11 mouse cellular contexts compared by ENCODE assay signal in genomic region chr2:4817678-4818077, GRCm38 (mm10).
DNase-seq lines count a peak whose midpoint lies in the region; ATAC-seq and TF ChIP-seq lines count a peak whose summit lies in the region.
"Had no signal": no experiment of that assay in that cellular context is flagged by ENCODE, and none has a peak within 500 bp of the region (broad histone marks: within the 10 kb centered on the region; RNA-seq: fewer than 3 reads in every experiment).

No protein-coding gene starts in this region.

- no peaks in the 10 kb centered on the region for H3K9me3 ChIP-seq in kidney, embryonic 14.5 days (ENCODE audit: control insufficient read depth, low read length)
- no peaks in the 10 kb centered on the region; the same call in 1 of the 2 replicates for H3K9me3 ChIP-seq in forebrain, embryonic 13.5 days (replicated peaks)
- H3K9me3 ChIP-seq in limb, embryonic 10.5 days (replicated peaks) = no peaks in the 10 kb centered on the region
- H3K9me3 ChIP-seq in neural tube, embryonic 13.5 days = peaks cover 5% of the 10 kb centered on the region; the same call in 1 of the 2 replicates
- H3K9me3 ChIP-seq: lung, embryonic 15.5 days had no signal

- no peak overlapping the region for H3K9ac ChIP-seq in kidney, embryonic 14.5 days (ENCODE audit: low read depth, low read length)
- H3K9ac ChIP-seq in forebrain, embryonic 13.5 days = no peak overlapping the region
- H3K9ac ChIP-seq in neural tube, embryonic 13.5 days = no peak overlapping the region
- H3K9ac ChIP-seq: lung, embryonic 15.5 days had no signal

- no peaks in the 10 kb centered on the region for H3K27me3 ChIP-seq in kidney, embryonic 14.5 days (ENCODE audit: control insufficient read depth, insufficient read depth, low read length)
- no peaks in the 10 kb centered on the region; the same call in 1 of the 2 replicates for H3K27me3 ChIP-seq in kidney, adult 2 months (replicated peaks; ENCODE audit: control insufficient read depth, insufficient read depth, low read length)
- no peaks in the 10 kb centered on the region for H3K27me3 ChIP-seq in forebrain, embryonic 13.5 days
- H3K27me3 ChIP-seq in limb, embryonic 10.5 days (ENCODE audit: low read depth, poor library complexity, severe bottlenecking) = peaks cover 16% of the 10 kb centered on the region
- no peaks in the 10 kb centered on the region for H3K27me3 ChIP-seq in neural tube, embryonic 13.5 days
- H3K27me3 ChIP-seq: lung, embryonic 15.5 days had no signal

- no peak for DNase-seq in kidney, adult 2 months
- DNase-seq in limb, embryonic 10.5 days (ENCODE audit: low spot score) = peak; percentile 44
- no peak for DNase-seq in yolk sac, embryonic 10.5 days (ENCODE audit: low spot score)
- DNase-seq in gastrocnemius, adult 8-10 months (ENCODE audit: low spot score in 2 of 2) = no peak
- DNase-seq: cerebellum, postnatal 14 days; right cerebral cortex, postnatal 14 days had no signal

- 0 out of 2 replicates have a peak overlapping the region, but pooled peaks have one; percentile 5 for H3K4me2 ChIP-seq in kidney, embryonic 14.5 days (replicated peaks; ENCODE audit: low read depth, low read length)
- H3K4me2 ChIP-seq in forebrain, embryonic 13.5 days = peak overlapping the region; percentile 35
- H3K4me2 ChIP-seq in neural tube, embryonic 13.5 days = 0 out of 2 replicates have a peak overlapping the region, but pooled peaks have one; percentile 7
- H3K4me2 ChIP-seq: lung, embryonic 15.5 days had no signal

- TF ChIP-seq CTCF in kidney, adult 2 months (conservative IDR thresholded peaks at IDR 0.05; ENCODE audit: insufficient read depth, insufficient read length, low read depth, low read length) = no peak

- no peak for TF ChIP-seq POLR2A in kidney, adult 2 months (IDR thresholded peaks at IDR 0.05; ENCODE audit: low read depth, low read length)

- no peaks in the 10 kb centered on the region for H3K4me1 ChIP-seq in kidney, embryonic 14.5 days (ENCODE audit: control insufficient read depth, insufficient read depth, low read length)
- H3K4me1 ChIP-seq in kidney, adult 2 months (ENCODE audit: control insufficient read depth, insufficient read depth, low read length) = no peaks in the 10 kb centered on the region
- H3K4me1 ChIP-seq in forebrain, embryonic 13.5 days = peaks cover 7% of the 10 kb centered on the region; the same call in 1 of the 2 replicates
- H3K4me1 ChIP-seq in limb, embryonic 10.5 days = peaks cover 9% of the 10 kb centered on the region
- H3K4me1 ChIP-seq in neural tube, embryonic 13.5 days (replicated peaks) = peaks cover 7% of the 10 kb centered on the region; the same call in 1 of the 2 replicates
- H3K4me1 ChIP-seq: lung, embryonic 15.5 days had no signal

- H3K27ac ChIP-seq in kidney, embryonic 14.5 days (ENCODE audit: low read depth, low read length) = no peak overlapping the region
- no peak overlapping the region for H3K27ac ChIP-seq in kidney, adult 2 months (ENCODE audit: insufficient read depth, low read depth, low read length)
- H3K27ac ChIP-seq in forebrain, embryonic 13.5 days = no peak overlapping the region
- H3K27ac ChIP-seq in limb, embryonic 10.5 days = peak overlapping the region; percentile 56; the same call in 1 of the 2 replicates
- no peak overlapping the region for H3K27ac ChIP-seq in neural tube, embryonic 13.5 days (replicated peaks)
- H3K27ac ChIP-seq: lung, embryonic 15.5 days had no signal

- no peaks in the 10 kb centered on the region for H3K36me3 ChIP-seq in kidney, embryonic 14.5 days (ENCODE audit: control insufficient read depth, insufficient read depth, low read length)
- H3K36me3 ChIP-seq in kidney, adult 2 months (ENCODE audit: control insufficient read depth, insufficient read depth, low read length) = no peaks in the 10 kb centered on the region
- H3K36me3 ChIP-seq in forebrain, embryonic 13.5 days (ENCODE audit: poor library complexity, severe bottlenecking) = no peaks in the 10 kb centered on the region
- H3K36me3 ChIP-seq in limb, embryonic 10.5 days = no peaks in the 10 kb centered on the region
- H3K36me3 ChIP-seq in neural tube, embryonic 13.5 days = no peaks in the 10 kb centered on the region
- H3K36me3 ChIP-seq: lung, embryonic 15.5 days had no signal

- 3% methylated on average over 10 of the region's 10 CpGs for WGBS in kidney, embryonic 14.5 days
- 5% methylated on average over 10 of the region's 10 CpGs for whole genome bisulfite sequencing in kidney, adult 2 months
- 2% methylated on average over 10 of the region's 10 CpGs for WGBS in forebrain, embryonic 13.5 days
- WGBS in limb, embryonic 10.5 days = 3% methylated on average over 10 of the region's 10 CpGs
- 5% methylated on average over 10 of the region's 10 CpGs for WGBS in neural tube, embryonic 13.5 days

- H3K4me3 ChIP-seq in kidney, embryonic 14.5 days (ENCODE audit: low read length) = no peak overlapping the region
- no peak overlapping the region for H3K4me3 ChIP-seq in kidney, adult 2 months (ENCODE audit: insufficient read depth, low read depth, low read length)
- no peak overlapping the region for H3K4me3 ChIP-seq in forebrain, embryonic 13.5 days
- H3K4me3 ChIP-seq in limb, embryonic 10.5 days = peak overlapping the region; percentile 34
- H3K4me3 ChIP-seq in neural tube, embryonic 13.5 days = no peak overlapping the region
- H3K4me3 ChIP-seq: lung, embryonic 15.5 days had no signal

- ATAC-seq in kidney, embryonic 14.5 days (ENCODE audit: low FRiP score, low TSS enrichment) = peak; percentile 61; the same call in 1 of the 2 replicates
- no peak for ATAC-seq in forebrain, embryonic 13.5 days
- 0 out of 2 replicates have a peak, but pooled peaks have one; percentile 32 for ATAC-seq in neural tube, embryonic 13.5 days (ENCODE audit: low read depth)
- no peak for ATAC-seq in inflammation-experienced regulatory T-cells, adult 6 months

Comparison
In these comparisons a context has a peak if more than half of its experiments do, and no peak if none do; other contexts are left out.
1. ATAC-seq: peak in kidney, embryonic 14.5 days (single experiment) and neural tube, embryonic 13.5 days (single experiment); none in forebrain, embryonic 13.5 days (single experiment) and inflammation-experienced regulatory T-cells, adult 6 months (single experiment).
2. Peak in every context shown above with its lines, with median percentiles within 50 percentile points of each other: H3K4me2 ChIP-seq.